ENCODE assay signal across 8 mouse cellular contexts in the genomic region with DNA sequence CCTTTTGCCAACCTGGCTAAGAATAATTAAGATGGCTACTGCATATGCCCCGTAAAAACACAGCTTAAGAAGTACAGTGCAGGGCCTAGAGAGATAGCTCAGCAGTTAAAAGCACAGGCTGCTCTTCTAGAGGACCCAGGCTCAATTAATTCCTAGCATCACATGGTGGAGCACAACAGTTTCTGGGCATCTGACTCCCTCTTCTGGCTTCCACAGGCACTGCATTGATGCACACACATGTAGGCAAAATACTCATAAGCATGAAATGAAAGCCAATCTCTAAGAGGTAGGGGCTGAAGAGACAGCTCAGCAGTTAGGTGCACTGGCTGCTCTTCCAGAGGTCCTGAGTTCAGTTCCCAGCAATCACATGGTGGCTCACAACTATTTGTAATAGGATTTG. TPM values are rescaled to one million over a fixed set of nuclear protein-coding genes. Genes with fewer than 3 reads are reported as not detected.
DNase-seq lines count a peak whose midpoint lies in the region; ATAC-seq and TF ChIP-seq lines count a peak whose summit lies in the region.

No protein-coding gene starts in this region.

- peak; percentile 19 for DNase-seq in right cerebral cortex, postnatal 14 days
- no peak for DNase-seq in right cerebral cortex, postnatal 36 days (ENCODE audit: low spot score in 2 of 2)
- peak; percentile 19 for DNase-seq in embryonic facial prominence, embryonic 10.5 days (ENCODE audit: low spot score)
- DNase-seq in thymus, postnatal 25 days = peak; percentile 29
- no peak for DNase-seq in heart, embryonic 10.5 days (ENCODE audit: low spot score)
- DNase-seq in gastrocnemius, postnatal 10 days = no peak

- H3K4me2 ChIP-seq in intestine, postnatal 0 days (replicated peaks; ENCODE audit: low read depth) = no peak overlapping the region
- no peak overlapping the region for H3K4me2 ChIP-seq in intestine, embryonic 16.5 days (ENCODE audit: low read depth, low read length)

- H3K27ac ChIP-seq in intestine, postnatal 0 days (ENCODE audit: low read depth, low read length) = no peak overlapping the region
- H3K27ac ChIP-seq in intestine, embryonic 16.5 days (ENCODE audit: low read length) = no peak overlapping the region
- no peak overlapping the region for H3K27ac ChIP-seq in embryonic facial prominence, embryonic 10.5 days (replicated peaks)
- no peak overlapping the region for H3K27ac ChIP-seq in heart, embryonic 10.5 days

- 96% methylated on average over 1 of the region's 1 CpGs for WGBS in intestine, postnatal 0 days
- WGBS in intestine, embryonic 16.5 days = 91% methylated on average over 1 of the region's 1 CpGs
- WGBS in embryonic facial prominence, embryonic 10.5 days = 91% methylated on average over 1 of the region's 1 CpGs
- WGBS in heart, embryonic 10.5 days = 88% methylated on average over 1 of the region's 1 CpGs

- H3K9me3 ChIP-seq in intestine, postnatal 0 days (ENCODE audit: control insufficient read depth) = no peaks in the 10 kb centered on the region
- no peaks in the 10 kb centered on the region for H3K9me3 ChIP-seq in intestine, embryonic 16.5 days (ENCODE audit: control insufficient read depth, low read length)
- H3K9me3 ChIP-seq in embryonic facial prominence, embryonic 10.5 days = no peaks in the 10 kb centered on the region
- no peaks in the 10 kb centered on the region for H3K9me3 ChIP-seq in heart, embryonic 10.5 days

- peak; percentile 70 for TF ChIP-seq CTCF in intestine, postnatal 0 days (IDR thresholded peaks at IDR 0.05; ENCODE audit: low read depth)

- peaks cover 46% of the 10 kb centered on the region for H3K36me3 ChIP-seq in intestine, postnatal 0 days (ENCODE audit: control insufficient read depth, insufficient read depth)
- peaks cover 15% of the 10 kb centered on the region for H3K36me3 ChIP-seq in intestine, embryonic 16.5 days (ENCODE audit: control insufficient read depth, insufficient read depth, low read length)
- peaks cover 72% of the 10 kb centered on the region for H3K36me3 ChIP-seq in embryonic facial prominence, embryonic 10.5 days (replicated peaks)
- peaks cover 53% of the 10 kb centered on the region for H3K36me3 ChIP-seq in heart, embryonic 10.5 days

- no peak overlapping the region for H3K9ac ChIP-seq in intestine, postnatal 0 days (ENCODE audit: low read depth, low read length)
- no peak overlapping the region for H3K9ac ChIP-seq in intestine, embryonic 16.5 days (ENCODE audit: low read depth, low read length)

- H3K4me3 ChIP-seq in intestine, postnatal 0 days (ENCODE audit: low read depth, low read length) = no peak overlapping the region
- no peak overlapping the region for H3K4me3 ChIP-seq in intestine, embryonic 16.5 days (ENCODE audit: low read length)
- H3K4me3 ChIP-seq in embryonic facial prominence, embryonic 10.5 days = no peak overlapping the region
- no peak overlapping the region for H3K4me3 ChIP-seq in heart, embryonic 10.5 days

- ATAC-seq in intestine, postnatal 0 days = no peak
- no peak for ATAC-seq in intestine, embryonic 16.5 days

- no peaks in the 10 kb centered on the region for H3K27me3 ChIP-seq in intestine, postnatal 0 days (replicated peaks; ENCODE audit: control insufficient read depth, insufficient read depth, low read length)
- no peaks in the 10 kb centered on the region for H3K27me3 ChIP-seq in intestine, embryonic 16.5 days (replicated peaks; ENCODE audit: control insufficient read depth, insufficient read depth, low read length)
- no peaks in the 10 kb centered on the region for H3K27me3 ChIP-seq in embryonic facial prominence, embryonic 10.5 days (replicated peaks; ENCODE audit: low read depth, poor library complexity, severe bottlenecking)
- no peaks in the 10 kb centered on the region for H3K27me3 ChIP-seq in heart, embryonic 10.5 days (ENCODE audit: insufficient read depth, poor library complexity, severe bottlenecking)

- no peaks in the 10 kb centered on the region for H3K4me1 ChIP-seq in intestine, postnatal 0 days (replicated peaks; ENCODE audit: control insufficient read depth, insufficient read depth, low read length)
- no peaks in the 10 kb centered on the region for H3K4me1 ChIP-seq in intestine, embryonic 16.5 days (ENCODE audit: control insufficient read depth, insufficient read depth, low read length)
- no peaks in the 10 kb centered on the region for H3K4me1 ChIP-seq in embryonic facial prominence, embryonic 10.5 days
- 0 out of 2 replicates have a peak, but pooled peaks cover 2% of the 10 kb centered on the region for H3K4me1 ChIP-seq in heart, embryonic 10.5 days

RNA-seq across cellular contexts. Expression of a gene that starts 17.1 kb away (rescaled TPM):
- 49.1 and 50.0 TPM in 2 replicates for polyA plus RNA-seq in intestine, postnatal 0 days (2015; fragmentation: Nextera tagmentation; extraction: Ambion mirVana)
- 89.8 and 90.8 TPM in 2 replicates for polyA plus RNA-seq in intestine, embryonic 16.5 days (2015; fragmentation: Nextera tagmentation; extraction: Ambion mirVana)
- polyA plus RNA-seq in embryonic facial prominence, embryonic 10.5 days (2016; fragmentation: Nextera tagmentation; extraction: Ambion mirVana) = 79.6 and 81.5 TPM in 2 replicates
- 72.6 TPM in 2 replicates for polyA plus RNA-seq in heart, embryonic 10.5 days (2016; fragmentation: Nextera tagmentation; extraction: Ambion mirVana)
- 10 to 100 TPM; 82.7 to 91.8 TPM for total RNA-seq in gastrocnemius, postnatal 10 days (2021)

RNA-seq across cellular contexts. Expression of a gene that starts 17.3 kb away (rescaled TPM):
- polyA plus RNA-seq in intestine, postnatal 0 days (2015; fragmentation: Nextera tagmentation; extraction: Ambion mirVana) = 3.0 and 3.3 TPM in 2 replicates
- 1.9 and 2.2 TPM in 2 replicates for polyA plus RNA-seq in intestine, embryonic 16.5 days (2015; fragmentation: Nextera tagmentation; extraction: Ambion mirVana)
- polyA plus RNA-seq in embryonic facial prominence, embryonic 10.5 days (2016; fragmentation: Nextera tagmentation; extraction: Ambion mirVana) = 2.7 and 3.2 TPM in 2 replicates
- polyA plus RNA-seq in heart, embryonic 10.5 days (2016; fragmentation: Nextera tagmentation; extraction: Ambion mirVana) = 2.0 and 3.6 TPM in 2 replicates
- total RNA-seq in gastrocnemius, postnatal 10 days (2021) = 10 to 100 TPM; 30.1 to 32.2 TPM

Comparison
In these comparisons a context has a peak if more than half of its experiments do, and no peak if none do; other contexts are left out.
1. DNase-seq: peak in right cerebral cortex, postnatal 14 days (single experiment), embryonic facial prominence, embryonic 10.5 days (single experiment) and thymus, postnatal 25 days (single experiment); none in right cerebral cortex, postnatal 36 days (0 of 2), heart, embryonic 10.5 days (single experiment) and gastrocnemius, postnatal 10 days (single experiment).